Mouse (Mus musculus): ENCODE data around the gene Mgme1.

The Mgme1 gene

GRCm38 (mm10) chr2:144305721-144306294 lies 35.3 kb downstream of the Mgme1 start:
- no peak for DNase-seq (ENCODE audit: low spot score)

GRCm38 (mm10) chr2:144308561-144308960 lies 38.1 kb downstream of the Mgme1 start:
- DNase-seq (ENCODE audit: low spot score): no peak

- no peak for DNase-seq (ENCODE audit: low spot score)
Observed at GRCm38 (mm10) chr2:144310273-144310672, 39.8 kb downstream of the Mgme1 start.

GRCm38 (mm10) chr2:144311372-144311771 lies 40.9 kb downstream of the Mgme1 start:
- no peak for DNase-seq (ENCODE audit: low spot score)

GRCm38 (mm10) chr2:144324218-144324617 lies 53.8 kb downstream of the Mgme1 start:
- DNase-seq (ENCODE audit: low spot score): no peak

- DNase-seq (ENCODE audit: low spot score): no peak
Observed at GRCm38 (mm10) chr2:144329451-144329850, 59.0 kb downstream of the Mgme1 start.

- no peak for DNase-seq (ENCODE audit: low spot score)
Observed at GRCm38 (mm10) chr2:144329937-144330336, 59.5 kb downstream of the Mgme1 start.

GRCm38 (mm10) chr2:144330352-144330959 lies 60.0 kb downstream of the Mgme1 start:
- no peak for DNase-seq (ENCODE audit: low spot score)

Measured in ovary, adult 18-20 months (tissue).